Mouse (Mus musculus): ENCODE measurements around the gene Rela.

Rela gene

GRCm38 (mm10) chr19:5637069-5638047 is at the start of gene Rela:
TSS of gene Rela (plus strand) at chr19:5637483.
- peak; percentile 83 for DNase-seq (ENCODE audit: low spot score)

- no peak for DNase-seq (ENCODE audit: low spot score)
Observed at GRCm38 (mm10) chr19:5589159-5589558, 48.1 kb upstream of the Rela start.

GRCm38 (mm10) chr19:5591888-5592287 is 45.4 kb upstream of the Rela start:
- DNase-seq (ENCODE audit: low spot score): no peak

DNA sequence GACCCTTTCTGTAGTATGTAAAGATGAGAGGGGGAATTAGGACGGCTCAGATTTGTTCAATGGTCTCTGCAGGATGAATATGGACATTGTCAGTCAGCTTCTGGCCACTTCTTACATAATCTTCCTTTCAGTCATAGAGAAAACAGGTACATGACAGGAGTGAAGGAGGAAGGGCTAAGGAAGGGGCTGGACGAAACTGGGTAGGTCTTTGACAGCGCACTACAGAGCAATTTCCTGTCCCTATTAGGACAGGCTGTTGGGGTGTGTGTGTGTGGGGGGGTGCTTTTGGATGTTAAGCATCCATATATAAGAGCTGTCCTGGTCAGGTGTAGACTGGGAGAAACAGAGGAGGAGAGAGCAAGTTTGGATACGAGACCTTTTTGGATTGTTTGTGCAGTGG is 38.1 kb upstream of the Rela start:
- no peak for DNase-seq (ENCODE audit: low spot score)

- peak; percentile 65 for DNase-seq (ENCODE audit: low spot score)
Observed at GRCm38 (mm10) chr19:5601752-5602541, 35.3 kb upstream of the Rela start, which contains the start of gene Rnaseh2c. TSS of gene Rnaseh2c (plus strand) at chr19:5601873.

DNA sequence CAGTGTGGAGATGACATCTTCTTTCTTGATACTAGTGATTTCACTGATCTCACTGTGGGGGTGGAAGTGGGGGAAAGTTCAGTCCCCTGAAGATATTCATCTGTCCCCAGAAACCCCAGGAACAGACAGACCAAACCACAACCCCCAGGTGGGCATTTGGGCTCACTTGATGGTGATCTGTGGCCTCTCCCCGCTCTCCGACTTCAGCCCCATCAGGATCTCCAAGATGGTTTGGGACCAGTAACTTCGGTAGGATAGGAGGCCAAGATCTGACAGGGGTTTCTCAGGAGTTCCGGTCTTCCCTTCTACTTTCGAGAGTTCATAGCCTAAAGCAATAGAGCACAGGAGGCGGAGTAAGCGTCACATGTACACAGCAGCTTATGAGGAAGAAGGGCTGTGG is 33.6 kb upstream of the Rela start:
- DNase-seq (ENCODE audit: low spot score): no peak

DNA sequence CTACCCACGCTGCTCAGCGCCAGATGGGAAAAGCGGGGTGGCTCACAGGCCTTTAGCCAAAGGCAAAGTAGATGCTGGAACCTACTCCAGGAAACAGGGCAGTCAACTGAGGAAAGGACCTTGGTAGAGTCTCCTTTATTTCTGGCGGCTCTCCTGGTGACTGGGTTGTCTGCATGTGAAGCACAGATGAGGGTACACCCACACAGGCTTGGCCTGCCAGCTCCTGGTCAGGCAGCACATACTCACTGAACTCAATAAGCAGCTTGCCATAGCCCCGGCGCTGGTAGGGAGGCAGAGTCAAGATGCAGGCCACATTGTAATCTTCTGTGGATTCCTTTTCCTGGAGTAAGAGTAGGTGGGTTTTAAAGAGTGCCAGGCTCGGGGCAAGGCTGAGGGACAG is 32.2 kb upstream of the Rela start:
- DNase-seq (ENCODE audit: low spot score): no peak

- no peak for DNase-seq (ENCODE audit: low spot score)
Observed at GRCm38 (mm10) chr19:5606196-5606595, 31.1 kb upstream of the Rela start.

DNA sequence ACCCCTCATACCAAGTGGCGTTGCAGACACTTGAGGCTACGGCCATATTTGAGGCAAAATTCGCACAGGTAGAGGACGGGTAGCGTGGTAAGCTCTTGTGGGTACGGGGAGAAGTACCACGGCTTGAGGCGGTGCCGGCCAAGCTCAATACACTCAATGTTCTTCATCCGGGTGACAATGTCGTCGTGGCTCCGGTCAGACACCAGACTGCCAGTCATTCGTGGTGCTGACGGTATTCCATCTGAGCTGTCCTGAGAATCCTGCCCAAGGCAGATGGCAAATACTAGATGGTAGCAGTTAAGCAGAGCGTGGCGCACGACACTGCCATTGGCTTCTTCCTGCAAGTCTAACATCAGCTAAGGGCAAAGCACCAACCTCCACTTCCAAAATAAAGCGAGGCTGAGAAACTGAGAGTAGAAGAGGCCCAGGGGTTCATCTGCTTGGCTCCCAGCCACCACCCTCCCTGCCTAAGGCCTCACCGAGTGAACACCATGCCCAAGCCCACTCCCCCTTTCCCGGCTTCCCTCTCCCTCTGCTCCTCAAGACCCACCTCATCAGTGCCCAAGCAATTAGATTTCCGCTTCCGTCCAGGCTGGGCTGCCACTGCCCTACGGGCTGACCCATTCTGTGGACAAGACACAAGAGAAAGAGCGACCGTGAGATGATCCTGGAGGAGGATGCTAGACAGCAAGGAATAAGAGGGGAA is 29.4 kb upstream of the Rela start:
- DNase-seq (ENCODE audit: low spot score): no peak

DNA sequence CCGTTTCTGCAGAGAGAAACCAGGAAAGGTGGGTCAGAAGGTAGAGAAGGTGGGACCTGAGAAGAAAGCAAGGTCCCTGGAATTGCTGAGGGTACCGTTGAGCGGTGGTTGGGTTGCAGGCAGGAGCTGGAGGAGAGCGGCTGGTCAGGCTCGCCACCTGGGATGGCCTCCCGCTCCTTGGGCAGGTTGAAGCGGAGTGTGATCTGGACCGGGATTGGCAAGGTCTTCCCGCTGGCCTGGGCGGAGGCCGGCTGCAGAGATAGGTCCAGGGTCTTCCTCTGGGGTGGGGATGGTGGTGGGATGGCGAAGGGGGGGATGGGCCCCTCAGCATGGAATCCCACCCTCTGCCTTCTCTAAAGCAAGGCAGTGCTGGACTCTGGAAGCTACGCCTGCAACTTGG is 28.6 kb upstream of the Rela start:
- no peak for DNase-seq (ENCODE audit: low spot score)

GRCm38 (mm10) chr19:5609171-5609546 is 28.1 kb upstream of the Rela start:
- DNase-seq (ENCODE audit: low spot score): no peak

- DNase-seq (ENCODE audit: low spot score): peak; percentile 92
Observed at GRCm38 (mm10) chr19:5609547-5610404, 27.5 kb upstream of the Rela start, which contains the start of gene Kat5. TSS of gene Kat5 (minus strand) at chr19:5610237.

- DNase-seq (ENCODE audit: low spot score): no peak
Observed at GRCm38 (mm10) chr19:5611973-5612372, 25.3 kb upstream of the Rela start.

GRCm38 (mm10) chr19:5612762-5613411 is 24.4 kb upstream of the Rela start:
- DNase-seq (ENCODE audit: low spot score): no peak

DNA sequence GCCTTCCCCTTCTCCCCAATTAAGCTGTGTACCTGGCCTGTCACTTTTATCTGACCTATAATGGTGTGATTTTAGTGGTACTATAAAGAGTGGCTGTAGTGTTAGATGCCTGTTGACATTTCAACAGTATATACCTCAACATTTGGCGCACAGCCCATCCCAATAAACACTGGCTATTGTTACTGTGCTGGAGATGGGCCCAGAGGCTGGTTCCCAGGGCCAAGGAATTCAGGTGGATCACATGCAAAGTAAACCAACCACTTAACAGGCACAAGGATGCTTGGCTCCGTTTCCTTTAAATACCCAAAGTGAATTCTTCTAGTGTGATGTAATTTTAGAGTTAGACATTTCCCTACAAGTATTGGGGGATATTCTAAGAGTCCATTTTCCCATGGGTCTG is 22.3 kb upstream of the Rela start:
- no peak for DNase-seq (ENCODE audit: low spot score)

DNA sequence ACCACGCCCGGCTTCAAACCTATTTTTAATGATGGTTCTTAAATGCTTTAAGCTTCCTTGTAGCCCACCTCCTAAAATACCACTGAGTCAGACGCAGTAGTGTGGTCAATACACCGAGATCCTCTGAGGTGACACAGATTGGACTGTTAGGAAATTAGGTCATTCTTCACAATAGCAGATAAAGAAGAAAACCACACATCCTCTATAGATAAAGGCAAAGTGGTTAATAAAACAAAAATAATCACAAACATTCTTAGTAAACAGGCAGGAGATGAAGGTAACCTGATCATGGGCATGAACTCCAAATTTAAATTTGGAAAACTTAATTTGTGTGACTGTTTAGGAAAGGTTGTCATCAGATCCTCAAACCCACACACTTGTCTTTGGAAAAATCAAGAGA is 17.3 kb upstream of the Rela start:
- no peak for DNase-seq (ENCODE audit: low spot score)

GRCm38 (mm10) chr19:5621884-5622283 is 15.4 kb upstream of the Rela start:
- no peak for DNase-seq (ENCODE audit: low spot score)

- no peak for DNase-seq (ENCODE audit: low spot score)
Observed at GRCm38 (mm10) chr19:5625311-5625710, 12.0 kb upstream of the Rela start.

DNA sequence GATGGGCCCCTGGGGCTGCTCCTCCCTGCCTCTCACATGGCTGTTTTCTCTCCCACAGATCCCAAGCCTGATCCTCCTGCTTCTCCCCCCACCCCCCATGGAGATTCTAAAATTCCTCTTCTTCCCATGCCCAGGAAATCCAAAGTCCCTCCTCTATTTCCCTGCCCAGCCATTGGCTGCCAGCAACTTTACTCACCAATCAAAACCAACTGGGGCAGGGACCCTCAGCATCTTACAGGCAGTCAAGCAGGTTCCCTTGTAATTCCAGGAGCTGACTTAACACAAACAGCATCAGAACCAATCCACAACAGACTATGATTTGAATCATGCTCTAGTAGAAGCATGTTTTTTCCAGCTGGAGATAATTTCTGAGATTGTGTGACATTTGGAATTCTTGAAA is 7.4 kb upstream of the Rela start:
- no peak for DNase-seq (ENCODE audit: low spot score)

DNA sequence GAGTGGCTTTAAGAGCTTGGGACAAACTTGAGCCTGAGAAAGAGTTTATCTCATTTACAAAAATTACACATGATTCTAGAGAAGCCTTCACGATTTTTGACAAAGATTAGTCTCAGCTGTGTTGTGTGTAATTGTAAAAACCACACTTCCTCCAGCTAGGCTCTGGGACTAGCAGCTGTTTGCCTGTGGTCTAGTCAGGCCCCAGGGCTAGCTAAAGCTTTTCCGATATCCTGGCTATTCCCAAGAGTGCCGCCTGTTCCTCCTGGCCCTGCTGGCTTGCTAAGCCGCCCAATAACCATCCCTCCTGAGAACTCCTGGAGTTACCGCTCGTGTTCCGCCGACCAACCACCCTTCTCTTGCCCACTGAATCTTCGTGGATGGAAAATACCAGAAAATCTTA is 5.2 kb upstream of the Rela start:
- no peak for DNase-seq (ENCODE audit: low spot score)

DNA sequence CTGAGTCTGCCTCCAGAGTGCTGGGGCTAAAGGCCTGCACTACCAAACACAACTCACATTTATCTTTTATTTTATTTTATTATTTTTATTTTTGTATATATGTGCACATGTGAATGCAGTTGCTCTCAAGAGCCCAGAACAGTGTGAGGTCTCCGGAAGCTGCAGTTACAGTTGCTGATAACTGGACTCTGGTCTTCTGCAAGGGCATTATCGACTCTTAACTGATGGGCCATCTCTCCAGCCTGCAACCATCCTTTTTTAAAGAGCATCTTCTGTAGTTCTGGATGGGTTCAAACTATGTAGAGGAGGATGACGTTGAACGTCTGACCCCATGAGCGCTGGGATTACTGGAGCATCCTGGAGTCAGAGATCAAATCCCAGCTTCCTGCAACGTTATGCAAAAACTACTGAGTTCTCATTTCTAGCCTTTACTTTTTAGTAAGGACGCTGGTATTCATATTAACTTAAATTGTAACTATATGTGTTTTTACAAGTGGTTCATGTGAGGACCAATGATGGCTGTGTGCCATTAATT is 1.2 kb upstream of the Rela start:
- no peak for DNase-seq (ENCODE audit: low spot score)
